Mouse (Mus musculus) ES-Bruce4 (cell line): ENCODE results near the gene Polr3k. TPM values are rescaled to one million over a fixed set of nuclear protein-coding genes. Genes with fewer than 3 reads are reported as not detected.

ENCODE experiments used
- H3K27ac ChIP-seq: 2 replicates; pipeline ENCODE4 v1.5.1; 2012; ENCODE audit warnings: low read length, inconsistent platforms; ENCODE audit not compliant: insufficient read depth
- H3K27me3 ChIP-seq: 2 replicates; pipeline ENCODE4 v1.6.1; 2012; ENCODE audit warnings: mild to moderate bottlenecking, low read length, inconsistent platforms; ENCODE audit not compliant: control insufficient read depth, poor library complexity, insufficient read depth, severe bottlenecking
- H3K36me3 ChIP-seq: 2 replicates; pipeline ENCODE4 v1.6.1; 2012; ENCODE audit warnings: inconsistent platforms, mild to moderate bottlenecking, low read length, moderate library complexity; ENCODE audit not compliant: control insufficient read depth, poor library complexity, insufficient read depth, severe bottlenecking
- H3K4me1 ChIP-seq: one replicate; pipeline ENCODE4 v1.8.1; 2011; ENCODE audit warnings: low read length; ENCODE audit not compliant: control insufficient read depth, insufficient read depth
- H3K4me3 ChIP-seq: 2 replicates; pipeline ENCODE4 v1.5.1; 2011; ENCODE audit warnings: low read depth, mild to moderate bottlenecking, low read length
- H3K9ac ChIP-seq: 2 replicates; pipeline ENCODE4 v1.6.1; 2012; ENCODE audit warnings: low read depth, mild to moderate bottlenecking, inconsistent platforms; ENCODE audit not compliant: poor library complexity, severe bottlenecking
- H3K9me3 ChIP-seq: replicated peaks from 2 replicates; pipeline ENCODE4 v1.6.1; 2012; ENCODE audit warnings: mild to moderate bottlenecking, low read length, inconsistent platforms; ENCODE audit not compliant: control insufficient read depth, poor library complexity, insufficient read depth, severe bottlenecking
- CTCF ChIP-seq: IDR thresholded peaks from one replicate; pipeline ENCODE4 v1.8.1; 2011; ENCODE audit warnings: low read depth, low read length
- EP300 ChIP-seq: IDR thresholded peaks from 2 replicates; pipeline ENCODE4 v1.6.1; 2011; ENCODE audit warnings: low read depth, low read length; ENCODE audit not compliant: insufficient read depth
- POLR2A ChIP-seq: IDR thresholded peaks from one replicate; pipeline ENCODE4 v1.8.1; 2011; ENCODE audit warnings: low read length; ENCODE audit not compliant: insufficient read depth
- polyA plus RNA-seq: library from polyadenylated mRNA; stranded (reverse); fragments of >200 nt; gene quantifications from 2 replicates; pipeline ENCODE4 v1.2.4, GENCODE M21; 2011; ENCODE audit warnings: low read depth; ENCODE audit not compliant: missing spikeins, insufficient read depth, insufficient read length

The Polr3k gene
- polyA plus RNA-seq, 1 experiment: 14.4 TPM

DNA sequence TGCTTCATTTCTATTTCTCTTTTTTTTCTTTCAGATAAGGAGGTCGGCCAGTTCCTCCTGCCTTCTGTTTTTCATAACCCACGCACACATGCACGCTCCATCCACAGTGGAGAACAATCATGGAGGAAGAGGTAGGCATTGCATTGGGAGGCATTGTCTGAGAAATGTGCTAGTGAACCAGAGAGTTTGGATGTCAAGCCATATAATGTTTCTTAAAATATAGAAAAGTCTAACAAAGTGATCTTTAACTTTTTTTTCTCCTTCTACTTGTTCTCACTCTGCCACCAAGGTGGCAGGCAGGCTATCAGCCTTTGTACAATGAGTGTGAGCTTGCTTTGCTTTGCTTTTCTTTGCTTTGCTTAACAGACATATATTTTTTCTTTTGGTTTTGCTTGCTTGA lies 53.7 kb downstream of the Polr3k start:
- Histone ChIP-seq H3K27me3 (no peaks in the 10 kb centered on the region), H3K36me3 (no peaks in the 10 kb centered on the region), H3K9ac (no peak overlapping the region), H3K9me3 (peaks cover 5% of the 10 kb centered on the region), H3K4me3 (no peak overlapping the region), H3K27ac (no peak overlapping the region), H3K4me1 (no peaks in the 10 kb centered on the region)
- no peak for TF ChIP-seq EP300
- no peak for TF ChIP-seq POLR2A
- TF ChIP-seq CTCF: no peak

DNA sequence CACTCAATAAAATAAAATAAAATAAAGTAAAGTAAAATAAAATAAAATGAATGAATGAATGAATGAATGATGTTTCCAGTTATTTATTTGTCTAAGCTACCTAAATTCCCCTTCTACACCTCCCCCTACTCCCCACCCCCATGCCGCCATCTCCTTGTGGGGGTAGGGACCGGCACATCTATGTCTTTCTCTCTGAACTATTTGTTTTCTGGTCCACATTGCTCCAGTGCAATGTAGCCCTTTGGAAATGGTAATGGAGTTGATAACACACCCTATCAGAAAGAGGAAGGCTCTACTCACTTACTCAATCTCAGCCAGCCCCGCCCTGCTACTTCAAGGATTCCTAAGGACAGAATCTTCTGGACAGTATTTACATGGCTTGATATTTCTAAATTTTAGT lies 54.4 kb downstream of the Polr3k start:
- H3K4me3 ChIP-seq: no peak overlapping the region
- H3K27ac ChIP-seq: no peak overlapping the region
- H3K9ac ChIP-seq: no peak overlapping the region
- no peaks in the 10 kb centered on the region for H3K27me3 ChIP-seq
- H3K4me1 ChIP-seq: no peaks in the 10 kb centered on the region
- TF ChIP-seq EP300 (no peak), POLR2A (no peak), CTCF (no peak)
- no peaks in the 10 kb centered on the region for H3K9me3 ChIP-seq
- H3K36me3 ChIP-seq: no peaks in the 10 kb centered on the region

Other genes starting within 250 kb of the Polr3k start
- gene Gm29797, start 207.3 kb upstream of the Polr3k start, polyA plus RNA-seq: 1.2 and 1.6 TPM in 2 replicates
- 0.49 and 0.68 TPM in 2 replicates for gene Sox18, start 192.7 kb upstream of the Polr3k start, polyA plus RNA-seq
- 13.0 and 15.3 TPM in 2 replicates for gene Tcea2, start 184.0 kb upstream of the Polr3k start, polyA plus RNA-seq
- 36.3 and 46.5 TPM in 2 replicates for gene Rgs19, start 170.4 kb upstream of the Polr3k start, polyA plus RNA-seq
- gene Lkaaear1, start 165.9 kb upstream of the Polr3k start, polyA plus RNA-seq: not detected in 2 replicates
- 0.78 and 1.2 TPM in 2 replicates for gene Oprl1, start 149.3 kb upstream of the Polr3k start, polyA plus RNA-seq
- gene Myt1, start 101.0 kb upstream of the Polr3k start, polyA plus RNA-seq: 0.13 TPM in 1 of 2 replicates, not detected in the other
- gene Pcmtd2, start 26.5 kb upstream of the Polr3k start, polyA plus RNA-seq: 22.4 and 26.0 TPM in 2 replicates
- not detected in 2 replicates for gene Gm14496, start 126.8 kb downstream of the Polr3k start, polyA plus RNA-seq